Mouse (Mus musculus) liver, embryonic 11.5 days (tissue): Measurements from ENCODE around the gene Gad1. TPM values are rescaled to one million over a fixed set of nuclear protein-coding genes. Genes with fewer than 3 reads are reported as not detected.

Experiments used
- ATAC-seq: fragments of 200-750 bp; cut with Nextera tagmentation; replicated peaks from 2 replicates; pipeline ENCODE4 v1.8.0; 2017; ENCODE audit warnings: moderate number of reproducible peaks, mild to moderate bottlenecking, moderate TSS enrichment, moderate library complexity; ENCODE audit not compliant: low FRiP score
- DNase-seq: peaks from one replicate; pipeline ENCODE4 v3.0.0-alpha.2; 2017; ENCODE audit warnings: low spot score
- H3K27ac ChIP-seq: fragments of 300-500 bp; sonication (generic); 2 replicates; pipeline ENCODE4 v1.5.1; 2014; ENCODE audit warnings: mild to moderate bottlenecking, low read depth, low read length, control low read depth
- H3K27me3 ChIP-seq: fragments of 300-500 bp; sonication (generic); replicated peaks from 2 replicates; pipeline ENCODE4 v1.6.1; 2014; ENCODE audit warnings: low read length, mixed read lengths; ENCODE audit not compliant: control insufficient read depth, insufficient read depth
- H3K36me3 ChIP-seq: fragments of 300-500 bp; sonication (generic); 2 replicates; pipeline ENCODE4 v1.6.1; 2014; ENCODE audit warnings: mild to moderate bottlenecking, low read length, moderate library complexity, mixed read lengths; ENCODE audit not compliant: control insufficient read depth, insufficient read depth
- H3K4me1 ChIP-seq: fragments of 300-500 bp; sonication (generic); replicated peaks from 2 replicates; pipeline ENCODE4 v1.6.1; 2014; ENCODE audit warnings: low read length, mixed read lengths; ENCODE audit not compliant: control insufficient read depth, insufficient read depth
- H3K4me2 ChIP-seq: fragments of 300-500 bp; sonication (generic); 2 replicates; pipeline ENCODE4 v1.6.1; 2014; ENCODE audit warnings: mild to moderate bottlenecking, control low read depth, moderate library complexity
- H3K4me3 ChIP-seq: fragments of 300-500 bp; sonication (generic); 2 replicates; pipeline ENCODE4 v1.5.1; 2014; ENCODE audit warnings: low read depth, low read length, control low read depth
- H3K9ac ChIP-seq: fragments of 300-500 bp; sonication (generic); 2 replicates; pipeline ENCODE4 v1.6.1; 2014; ENCODE audit warnings: low read depth, low read length, control low read depth
- H3K9me3 ChIP-seq: fragments of 300-500 bp; sonication (generic); 2 replicates; pipeline ENCODE4 v1.6.1; 2016; ENCODE audit warnings: low read length, inconsistent platforms, mixed read lengths; ENCODE audit not compliant: control insufficient read depth
- WGBS: fragments of 180-500 bp; shearing (Covaris S2); extraction: QIAGEN DNeasy Blood & Tissue Kit; methylation state at CpG from one replicate; pipeline ENCODE4 v1.1.7; 2014; 5-methylcytosine and 5-hydroxymethylcytosine counted together
- polyA plus RNA-seq: library from polyadenylated mRNA; unstranded; fragments of >200 nt; fragmentation: Nextera tagmentation; extraction: Ambion mirVana; gene quantifications from 2 replicates; pipeline ENCODE4 v1.2.1, GENCODE M21; 2014

The Gad1 gene
- polyA plus RNA-seq, 1 experiment from 2014 or later: 0.19 TPM

DNA sequence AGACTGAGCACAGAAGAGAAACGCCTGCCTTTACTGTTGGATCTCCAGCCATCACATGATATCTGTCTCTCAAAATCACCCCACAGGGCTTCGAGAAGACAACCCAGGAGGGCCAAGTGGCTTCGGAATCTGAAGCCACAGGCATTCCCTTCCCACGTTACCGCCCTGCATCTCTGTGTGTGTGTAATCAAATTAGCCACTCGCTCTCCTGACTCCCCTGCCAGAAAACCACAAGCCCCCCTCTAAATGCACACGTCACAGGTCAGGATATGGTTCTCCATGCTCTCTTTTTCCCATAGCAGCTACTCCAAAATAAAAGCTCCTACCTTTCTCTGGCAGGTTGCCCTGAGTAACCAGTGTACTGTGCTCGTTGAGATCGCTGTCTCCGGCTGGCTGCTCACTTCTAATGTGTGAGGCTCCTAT is 76.5 kb downstream of the Gad1 start:
- H3K4me3 ChIP-seq: no peak overlapping the region
- 24% methylated on average over 10 of the region's 10 CpGs for WGBS
- DNase-seq (no peak), ATAC-seq (peak; percentile 47; the same call in 1 of the 2 replicates)
- no peaks in the 10 kb centered on the region for H3K27me3 ChIP-seq
- no peaks in the 10 kb centered on the region for H3K9me3 ChIP-seq
- peak overlapping the region; percentile 33 for H3K4me2 ChIP-seq
- no peaks in the 10 kb centered on the region for H3K36me3 ChIP-seq
- H3K27ac ChIP-seq: no peak overlapping the region
- H3K9ac ChIP-seq: no peak overlapping the region
- no peaks in the 10 kb centered on the region for H3K4me1 ChIP-seq

DNA sequence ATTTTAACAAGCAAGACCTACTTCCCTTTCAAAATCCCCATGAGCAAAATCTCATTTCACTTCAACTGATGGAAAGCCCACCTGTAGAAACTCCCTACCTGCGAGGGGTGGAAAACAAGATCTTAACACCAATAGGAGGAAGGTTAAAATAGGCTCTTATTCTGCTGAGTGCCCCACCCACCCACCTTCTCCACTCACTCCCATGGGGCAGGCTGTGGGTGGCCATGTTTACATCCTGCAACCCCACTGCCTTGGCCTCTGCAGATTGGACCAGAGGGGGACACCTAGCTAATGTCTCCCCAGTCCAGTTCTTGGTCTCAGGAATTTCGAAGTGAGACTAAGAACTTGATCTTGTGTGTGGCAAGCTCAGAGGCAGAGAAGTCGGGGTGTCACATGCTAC is 77.0 kb downstream of the Gad1 start:
- WGBS: 72% methylated on average over 3 of the region's 3 CpGs
- Histone ChIP-seq H3K27me3 (no peaks in the 10 kb centered on the region), H3K27ac (no peak overlapping the region), H3K9ac (no peak overlapping the region), H3K9me3 (no peaks in the 10 kb centered on the region), H3K36me3 (no peaks in the 10 kb centered on the region), H3K4me3 (no peak overlapping the region), H3K4me2 (peak overlapping the region; percentile 33; the same call in 1 of the 2 replicates), H3K4me1 (no peaks in the 10 kb centered on the region)
- ATAC-seq (no peak), DNase-seq (peak; percentile 15)

DNA sequence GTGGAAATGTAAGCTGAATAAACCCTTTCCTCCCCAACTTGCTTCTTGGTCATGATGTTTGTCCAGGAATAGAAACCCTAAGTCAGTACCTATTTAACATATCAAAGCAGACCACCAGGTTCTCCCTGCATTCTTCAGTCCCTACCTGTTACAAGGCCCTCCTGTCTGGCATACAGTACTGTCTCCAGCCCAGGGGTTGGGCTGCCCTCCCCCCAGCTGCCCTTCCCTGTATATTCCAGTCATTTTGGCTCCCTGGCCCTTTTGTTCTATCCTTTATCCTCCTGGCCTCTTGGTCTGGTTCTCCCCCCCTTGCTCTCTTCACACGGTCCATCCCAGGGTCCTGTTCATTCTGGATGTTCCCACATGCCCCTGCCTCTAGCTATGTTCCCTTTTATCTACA is 78.4 kb downstream of the Gad1 start:
- Histone ChIP-seq H3K9me3 (no peaks in the 10 kb centered on the region), H3K27me3 (no peaks in the 10 kb centered on the region), H3K36me3 (no peaks in the 10 kb centered on the region), H3K4me2 (no peak overlapping the region), H3K4me1 (no peaks in the 10 kb centered on the region), H3K27ac (no peak overlapping the region), H3K9ac (no peak overlapping the region), H3K4me3 (no peak overlapping the region)
- DNase-seq (peak; percentile 12), ATAC-seq (no peak)
- WGBS: 70% methylated on average over 1 of the region's 1 CpGs

DNA sequence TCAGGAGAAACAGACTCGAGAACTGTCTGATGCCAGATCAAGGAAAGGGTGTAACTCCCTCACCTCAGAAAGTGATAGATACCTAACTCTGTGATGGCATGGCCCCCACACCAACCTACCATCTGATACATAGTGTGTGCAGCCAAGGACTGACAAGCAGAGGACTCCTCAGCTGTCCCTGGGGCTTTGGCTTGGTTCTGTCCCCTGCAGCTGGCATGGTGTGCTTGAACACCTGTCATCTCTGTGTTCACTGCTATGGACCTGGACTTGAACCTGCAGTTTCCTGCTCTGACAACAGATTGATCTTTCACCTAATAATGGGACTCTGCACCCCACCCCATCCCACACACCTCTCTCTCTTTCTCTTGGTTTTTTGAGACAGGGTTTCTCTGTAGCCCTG is 79.5 kb downstream of the Gad1 start:
- no peaks in the 10 kb centered on the region for H3K36me3 ChIP-seq
- H3K9me3 ChIP-seq: no peaks in the 10 kb centered on the region
- H3K27me3 ChIP-seq: no peaks in the 10 kb centered on the region
- no peak overlapping the region for H3K27ac ChIP-seq
- no peak overlapping the region for H3K4me2 ChIP-seq
- DNase-seq (peak; percentile 22), ATAC-seq (no peak)
- no peak overlapping the region for H3K4me3 ChIP-seq
- no peaks in the 10 kb centered on the region for H3K4me1 ChIP-seq
- WGBS: 84% methylated on average over 1 of the region's 1 CpGs
- H3K9ac ChIP-seq: no peak overlapping the region

DNA sequence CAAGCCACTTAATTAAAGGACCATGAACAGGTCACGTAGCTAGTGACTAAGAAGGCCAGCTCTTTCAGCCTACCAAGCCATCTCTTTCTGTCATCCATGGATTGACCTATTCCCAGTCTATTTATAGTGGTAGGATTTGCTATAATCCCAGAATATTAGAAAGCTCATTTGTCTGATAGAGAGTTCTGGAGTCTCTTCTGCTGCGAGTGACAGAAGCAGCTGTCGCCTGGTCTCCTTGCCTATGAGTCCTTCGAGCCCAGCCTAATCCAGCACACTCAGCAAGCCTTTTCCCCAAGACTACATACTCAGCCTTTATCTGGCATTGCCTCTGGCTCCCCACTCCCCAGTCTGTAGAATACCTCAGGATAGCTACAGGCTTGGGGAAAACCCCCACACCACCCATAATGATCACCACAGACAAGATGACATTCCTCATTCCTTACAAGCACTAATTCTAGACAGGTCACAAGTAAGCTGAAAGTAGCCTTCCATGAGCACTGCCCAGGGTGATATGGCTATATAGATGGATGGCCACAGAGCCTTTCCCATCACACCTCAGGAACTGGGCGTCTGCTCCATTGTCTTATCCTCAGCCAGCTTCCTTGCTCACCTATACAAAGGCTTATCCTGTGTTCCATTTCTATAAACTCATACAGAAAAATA is 81.3 kb downstream of the Gad1 start:
- no peak for ATAC-seq

DNA sequence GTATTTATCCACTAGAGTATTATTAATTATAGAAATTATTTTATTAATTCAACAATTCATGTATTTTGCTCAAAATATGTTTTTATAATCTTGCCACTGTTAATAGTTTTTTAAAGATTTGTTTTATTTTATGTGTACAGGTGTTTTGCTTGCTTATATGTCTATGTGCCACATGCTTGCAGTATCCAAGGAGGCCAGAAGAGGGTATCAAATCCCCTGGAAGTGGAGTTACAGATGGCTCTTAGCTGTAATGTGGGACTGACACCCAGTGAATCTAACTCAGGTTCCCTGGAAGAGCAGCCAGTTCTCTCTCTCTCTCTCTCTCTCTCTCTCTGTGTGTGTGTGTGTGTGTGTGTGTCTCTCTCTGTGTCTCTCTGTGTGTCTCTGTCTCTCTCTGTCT is 88.1 kb downstream of the Gad1 start:
- H3K9me3 ChIP-seq: no peaks in the 10 kb centered on the region
- H3K4me1 ChIP-seq: no peaks in the 10 kb centered on the region
- H3K27me3 ChIP-seq: no peaks in the 10 kb centered on the region
- DNase-seq (no peak), ATAC-seq (no peak)
- H3K27ac ChIP-seq: no peak overlapping the region
- no peaks in the 10 kb centered on the region for H3K36me3 ChIP-seq
- H3K4me3 ChIP-seq: no peak overlapping the region
- H3K4me2 ChIP-seq: no peak overlapping the region
- H3K9ac ChIP-seq: no peak overlapping the region

More for the DNA sequence above, 81.3 kb downstream of the Gad1 start:
- no peak for DNase-seq
- WGBS: 83% methylated on average over 5 of the region's 5 CpGs
- H3K4me3 ChIP-seq: no peak overlapping the region
- H3K36me3 ChIP-seq: no peaks in the 10 kb centered on the region
- H3K4me2 ChIP-seq: no peak overlapping the region
- H3K9ac ChIP-seq: no peak overlapping the region
- H3K4me1 ChIP-seq: no peaks in the 10 kb centered on the region
- H3K27ac ChIP-seq: no peak overlapping the region
- no peaks in the 10 kb centered on the region for H3K9me3 ChIP-seq
- H3K27me3 ChIP-seq: no peaks in the 10 kb centered on the region

DNA sequence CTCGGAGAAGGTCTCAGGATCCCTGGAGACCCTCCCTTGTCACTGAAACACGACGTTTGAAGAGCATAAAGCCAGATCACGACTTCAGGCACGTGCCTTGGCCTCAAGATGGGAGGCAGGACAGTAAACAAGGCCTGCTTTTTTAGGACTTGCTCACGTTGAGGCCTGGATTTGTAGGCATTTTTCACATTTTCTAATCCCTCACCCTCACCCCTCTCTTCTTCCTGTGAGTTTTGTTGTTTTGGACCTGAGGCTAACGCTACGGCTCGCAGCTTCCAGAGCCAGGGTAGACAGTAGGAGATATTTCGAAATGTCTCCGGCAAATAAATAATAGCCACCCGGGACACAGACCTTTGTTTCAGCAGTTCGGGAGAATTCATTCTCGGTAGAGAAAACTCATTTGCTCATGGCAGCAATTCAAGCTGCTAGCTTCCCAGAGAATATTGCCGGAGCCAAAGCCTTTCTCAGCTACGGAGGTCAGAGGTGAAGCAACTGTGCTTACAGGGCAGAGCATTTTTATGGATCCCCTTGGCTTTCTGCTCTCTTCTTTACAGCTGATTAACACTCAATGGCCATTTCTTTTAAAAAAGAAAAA is 90.2 kb downstream of the Gad1 start:
- Histone ChIP-seq H3K9me3 (no peaks in the 10 kb centered on the region), H3K9ac (no peak overlapping the region), H3K4me1 (no peaks in the 10 kb centered on the region), H3K27ac (no peak overlapping the region), H3K4me3 (no peak overlapping the region), H3K4me2 (no peak overlapping the region), H3K36me3 (no peaks in the 10 kb centered on the region), H3K27me3 (no peaks in the 10 kb centered on the region)
- 75% methylated on average over 16 of the region's 16 CpGs for WGBS
- ATAC-seq (no peak), DNase-seq (no peak)

DNA sequence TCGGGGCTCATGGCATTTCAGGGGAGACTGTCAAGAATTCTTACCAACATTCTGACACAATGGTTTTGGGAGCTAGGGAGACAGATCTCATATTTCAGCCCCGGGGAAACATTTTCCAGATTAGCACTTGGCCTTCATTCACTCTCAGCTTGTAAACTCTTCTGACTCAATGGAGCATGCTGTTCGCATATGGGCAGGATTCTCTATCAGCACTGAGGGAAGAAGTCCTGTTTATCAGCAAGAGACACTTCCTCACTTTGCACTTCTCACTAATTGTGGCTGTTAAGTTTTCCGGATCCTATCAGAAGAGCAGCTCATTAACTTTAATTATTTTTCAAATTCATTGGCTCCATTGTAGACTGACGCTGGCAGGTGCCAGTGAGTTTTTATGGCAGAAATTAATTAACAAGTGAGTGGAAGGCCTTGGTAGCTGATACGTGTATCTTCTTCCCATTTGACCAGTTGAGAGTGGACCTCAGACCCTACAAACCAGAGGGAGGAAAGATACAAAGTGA is 92.5 kb downstream of the Gad1 start:
- Histone ChIP-seq H3K4me3 (no peak overlapping the region), H3K4me2 (no peak overlapping the region), H3K27ac (no peak overlapping the region), H3K27me3 (no peaks in the 10 kb centered on the region), H3K36me3 (no peaks in the 10 kb centered on the region), H3K9ac (no peak overlapping the region), H3K4me1 (no peaks in the 10 kb centered on the region), H3K9me3 (no peaks in the 10 kb centered on the region)
- WGBS: 71% methylated on average over 6 of the region's 6 CpGs
- DNase-seq (no peak), ATAC-seq (no peak)

DNA sequence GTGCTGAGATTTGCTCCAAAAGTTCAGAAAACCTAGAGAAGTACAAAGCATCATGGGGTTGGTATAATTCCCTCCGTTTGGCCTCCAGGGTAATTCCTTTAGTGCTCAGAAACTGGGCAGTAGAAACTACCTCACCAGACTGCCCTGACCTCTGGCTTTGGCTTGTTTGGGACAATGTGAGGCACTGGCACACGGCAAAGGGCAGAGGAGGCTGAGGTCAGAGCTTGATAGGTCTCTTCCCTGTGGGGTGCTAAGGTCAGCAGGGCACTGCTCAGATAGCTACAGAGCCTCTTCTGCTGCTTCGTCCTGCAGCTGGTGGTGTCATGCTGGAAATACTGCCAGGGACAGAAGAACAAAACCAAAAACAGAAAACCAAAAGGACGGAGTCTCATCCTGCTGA is 94.8 kb downstream of the Gad1 start:
- Histone ChIP-seq H3K9ac (no peak overlapping the region), H3K4me1 (peaks cover 2% of the 10 kb centered on the region; the same call in 1 of the 2 replicates), H3K36me3 (no peaks in the 10 kb centered on the region), H3K4me2 (no peak overlapping the region), H3K27me3 (no peaks in the 10 kb centered on the region), H3K27ac (no peak overlapping the region), H3K9me3 (no peaks in the 10 kb centered on the region), H3K4me3 (no peak overlapping the region)
- no peak for DNase-seq
- ATAC-seq: no peak
- WGBS: 63% methylated on average over 4 of the region's 4 CpGs
